Mouse (Mus musculus): ENCODE results near the gene Bend5. TPM values are rescaled to one million over a fixed set of nuclear protein-coding genes. Genes with fewer than 3 reads are reported as not detected.

The Bend5 gene
- polyA plus RNA-seq, 1 experiment from 2014 or later = 65.8 TPM

DNA sequence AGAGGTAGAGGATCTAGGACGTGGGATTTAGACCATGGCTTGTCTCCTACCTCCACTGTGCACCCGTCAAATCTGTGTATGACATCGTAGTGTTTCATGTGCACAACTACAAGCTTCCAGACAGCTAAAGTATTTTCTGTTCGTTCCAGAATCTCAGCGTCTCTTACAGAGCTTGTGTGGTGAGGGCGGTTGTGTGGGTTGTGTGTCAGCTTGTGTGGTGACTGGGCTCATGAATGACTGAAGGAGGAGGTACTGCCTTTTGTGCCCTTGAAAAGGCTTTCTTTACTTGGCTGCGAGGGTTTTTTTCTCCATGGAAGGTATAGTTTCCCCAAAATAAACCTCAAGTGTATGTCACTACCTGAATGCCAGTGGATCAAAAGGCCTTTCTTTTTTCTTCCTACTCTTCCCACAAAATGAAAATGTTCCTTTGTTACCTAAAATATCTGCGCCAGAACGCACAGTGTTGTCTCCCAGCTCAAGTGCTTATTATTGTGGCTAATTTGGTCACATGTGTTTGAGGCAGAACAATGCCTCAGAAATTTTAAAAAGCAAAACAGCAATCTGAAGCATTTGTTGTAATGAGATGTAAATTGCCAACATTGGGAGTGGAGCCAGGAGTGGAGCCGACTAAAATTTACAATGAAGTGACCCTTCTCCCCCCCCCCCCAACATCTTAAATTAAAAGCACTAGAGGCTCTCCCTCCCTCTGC lies 29.3 kb downstream of the Bend5 start:
- WGBS = 50% methylated on average over 10 of the region's 10 CpGs
- H3K4me1 ChIP-seq = peaks cover 37% of the 10 kb centered on the region
- no peak overlapping the region for H3K4me3 ChIP-seq
- no peak overlapping the region for H3K4me2 ChIP-seq (replicated peaks)
- H3K9ac ChIP-seq = no peak overlapping the region
- peaks cover 16% of the 10 kb centered on the region; the same call in 1 of the 2 replicates for H3K36me3 ChIP-seq
- no peaks in the 10 kb centered on the region for H3K27me3 ChIP-seq (replicated peaks)
- no peaks in the 10 kb centered on the region for H3K9me3 ChIP-seq
- H3K27ac ChIP-seq = peak overlapping the region; percentile 53; the same call in 1 of the 2 replicates
- peak; percentile 72 for ATAC-seq (ENCODE audit: low FRiP score, low read depth)

- Histone ChIP-seq H3K9me3 (no peaks in the 10 kb centered on the region), H3K36me3 (peaks cover 23% of the 10 kb centered on the region; the same call in 1 of the 2 replicates), H3K4me3 (no peak overlapping the region), H3K27me3 (replicated peaks) (no peaks in the 10 kb centered on the region), H3K4me1 (peaks cover 37% of the 10 kb centered on the region), H3K4me2 (replicated peaks) (no peak overlapping the region), H3K27ac (peak overlapping the region; percentile 12; the same call in 1 of the 2 replicates), H3K9ac (no peak overlapping the region)
- ATAC-seq (ENCODE audit: low FRiP score, low read depth) = peak; percentile 86
- WGBS = 28% methylated on average over 1 of the region's 1 CpGs
Observed at GRCm38 (mm10) chr4:111444616-111445160, 29.9 kb downstream of the Bend5 start.

- no peak for ATAC-seq (ENCODE audit: low FRiP score, low read depth)
- Histone ChIP-seq H3K9ac (no peak overlapping the region), H3K4me1 (peaks cover 21% of the 10 kb centered on the region), H3K4me3 (no peak overlapping the region), H3K27ac (no peak overlapping the region), H3K9me3 (no peaks in the 10 kb centered on the region), H3K4me2 (replicated peaks) (no peak overlapping the region), H3K27me3 (replicated peaks) (no peaks in the 10 kb centered on the region), H3K36me3 (peaks cover 33% of the 10 kb centered on the region; the same call in 1 of the 2 replicates)
- WGBS = 85% methylated on average over 3 of the region's 3 CpGs
Observed at GRCm38 (mm10) chr4:111447918-111448317, 33.1 kb downstream of the Bend5 start.

GRCm38 (mm10) chr4:111448586-111448985 lies 33.8 kb downstream of the Bend5 start:
- H3K4me3 ChIP-seq = no peak overlapping the region
- no peak for ATAC-seq (ENCODE audit: low FRiP score, low read depth)
- WGBS = 95% methylated on average over 4 of the region's 4 CpGs

DNA sequence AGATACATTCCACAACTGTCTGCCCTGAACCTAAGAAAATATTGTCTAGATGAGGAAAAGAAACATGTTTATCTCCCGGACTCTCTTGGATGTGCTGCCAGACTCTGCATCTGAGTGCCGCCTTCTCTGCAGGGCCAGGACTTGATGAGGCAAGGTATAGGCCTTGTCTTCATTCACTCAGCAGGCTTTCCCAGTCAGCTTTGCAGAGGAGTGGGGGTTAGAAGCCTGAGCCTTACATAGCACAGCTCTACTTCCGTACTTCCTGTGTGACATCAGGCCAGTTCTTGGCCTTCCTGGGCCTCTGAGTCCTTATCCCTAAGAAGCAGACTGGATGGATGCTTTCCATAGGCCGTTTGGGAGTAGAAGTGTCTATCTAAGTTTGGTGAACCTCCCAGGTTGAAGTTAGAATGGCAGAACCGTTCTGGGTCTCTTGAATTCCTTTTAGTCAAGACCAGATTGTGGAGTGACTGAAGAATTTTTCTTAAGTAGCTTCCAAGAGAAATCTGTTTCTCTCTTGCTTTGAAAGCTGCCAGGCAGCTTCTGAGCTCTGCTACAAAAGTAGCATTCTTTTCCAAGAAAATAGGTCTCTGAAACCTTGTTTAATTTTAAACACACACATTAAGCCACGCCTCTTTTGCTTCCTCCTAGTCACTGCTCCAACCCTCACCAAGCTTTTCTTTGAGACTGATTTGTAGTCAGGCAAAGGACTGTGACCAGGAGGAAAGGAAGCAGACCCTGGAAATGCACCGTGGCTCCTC lies 34.8 kb downstream of the Bend5 start:
- Histone ChIP-seq H3K9ac (no peak overlapping the region), H3K36me3 (peaks cover 47% of the 10 kb centered on the region), H3K9me3 (no peaks in the 10 kb centered on the region), H3K4me2 (replicated peaks) (no peak overlapping the region), H3K27ac (no peak overlapping the region), H3K4me1 (peaks cover 5% of the 10 kb centered on the region), H3K27me3 (replicated peaks) (no peaks in the 10 kb centered on the region), H3K4me3 (no peak overlapping the region)
- WGBS = 80% methylated on average over 7 of the region's 7 CpGs
- ATAC-seq (ENCODE audit: low FRiP score, low read depth) = no peak

More at GRCm38 (mm10) chr4:111448586-111448985, 33.8 kb downstream of the Bend5 start:
- Histone ChIP-seq H3K9me3 (no peaks in the 10 kb centered on the region), H3K27me3 (replicated peaks) (no peaks in the 10 kb centered on the region), H3K27ac (no peak overlapping the region), H3K36me3 (peaks cover 36% of the 10 kb centered on the region), H3K4me1 (peaks cover 15% of the 10 kb centered on the region), H3K4me2 (replicated peaks) (no peak overlapping the region), H3K9ac (no peak overlapping the region)

DNA sequence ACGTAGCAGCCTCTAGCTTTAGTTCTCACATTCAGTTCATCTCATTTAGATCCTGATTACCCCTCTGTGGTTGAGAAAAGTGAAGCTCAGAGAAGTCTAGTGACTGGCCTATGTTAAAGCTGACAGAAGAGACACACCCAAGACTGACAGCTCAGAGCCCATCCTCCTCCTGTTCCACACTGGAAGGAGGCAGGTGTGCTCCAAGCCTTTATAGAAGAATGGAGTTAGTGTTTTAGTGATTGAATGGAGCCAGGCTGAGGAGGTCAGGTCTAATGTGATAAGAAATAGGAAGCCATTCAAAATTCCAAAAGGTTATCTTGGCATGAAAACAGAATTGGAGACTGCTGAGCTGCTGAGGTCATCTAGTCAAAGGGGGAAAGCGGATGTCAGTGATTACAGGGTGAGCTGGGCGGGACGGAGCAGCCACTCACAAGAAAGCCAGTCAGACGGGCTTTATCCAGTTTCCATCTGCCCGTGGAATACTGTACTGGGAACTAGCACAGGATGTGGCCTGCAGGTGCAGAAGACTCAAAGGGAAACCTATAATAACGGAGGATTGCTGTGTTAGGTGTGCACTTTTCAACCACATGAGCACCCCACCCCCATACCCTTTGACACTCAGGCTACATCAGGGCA lies 36.6 kb downstream of the Bend5 start:
- H3K27me3 ChIP-seq (replicated peaks) = no peaks in the 10 kb centered on the region
- no peak overlapping the region for H3K9ac ChIP-seq
- no peak overlapping the region for H3K4me3 ChIP-seq
- H3K9me3 ChIP-seq = no peaks in the 10 kb centered on the region
- WGBS = 85% methylated on average over 7 of the region's 7 CpGs
- H3K27ac ChIP-seq = no peak overlapping the region
- no peak for ATAC-seq (ENCODE audit: low FRiP score, low read depth)
- no peaks in the 10 kb centered on the region for H3K4me1 ChIP-seq
- H3K4me2 ChIP-seq (replicated peaks) = no peak overlapping the region
- H3K36me3 ChIP-seq = peaks cover 55% of the 10 kb centered on the region

DNA sequence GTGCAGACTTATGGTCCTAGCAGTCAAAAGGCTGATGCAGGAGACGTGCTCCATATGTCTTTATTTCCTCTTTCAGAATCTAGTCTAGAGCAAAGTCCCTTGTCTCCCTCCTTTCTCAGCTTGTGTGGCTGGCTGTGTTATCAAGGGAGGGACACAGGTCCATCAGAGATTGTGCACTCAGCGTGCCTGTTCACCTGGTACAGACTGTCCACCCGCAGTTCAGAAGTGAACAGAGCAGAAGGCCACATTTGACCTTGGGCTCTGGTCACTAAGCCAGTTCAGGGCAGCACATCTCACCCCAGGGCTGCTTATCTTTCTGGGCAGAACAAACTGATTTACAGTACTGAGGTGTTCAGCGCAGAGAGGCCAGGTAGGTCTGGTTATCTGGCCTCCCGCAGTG lies 37.4 kb downstream of the Bend5 start:
- Histone ChIP-seq H3K4me1 (peaks cover 5% of the 10 kb centered on the region; the same call in 1 of the 2 replicates), H3K9ac (no peak overlapping the region), H3K4me3 (no peak overlapping the region), H3K4me2 (replicated peaks) (no peak overlapping the region), H3K27me3 (replicated peaks) (no peaks in the 10 kb centered on the region), H3K9me3 (no peaks in the 10 kb centered on the region), H3K36me3 (peaks cover 54% of the 10 kb centered on the region), H3K27ac (no peak overlapping the region)
- ATAC-seq (ENCODE audit: low FRiP score, low read depth) = no peak
- 93% methylated on average over 5 of the region's 5 CpGs for WGBS

DNA sequence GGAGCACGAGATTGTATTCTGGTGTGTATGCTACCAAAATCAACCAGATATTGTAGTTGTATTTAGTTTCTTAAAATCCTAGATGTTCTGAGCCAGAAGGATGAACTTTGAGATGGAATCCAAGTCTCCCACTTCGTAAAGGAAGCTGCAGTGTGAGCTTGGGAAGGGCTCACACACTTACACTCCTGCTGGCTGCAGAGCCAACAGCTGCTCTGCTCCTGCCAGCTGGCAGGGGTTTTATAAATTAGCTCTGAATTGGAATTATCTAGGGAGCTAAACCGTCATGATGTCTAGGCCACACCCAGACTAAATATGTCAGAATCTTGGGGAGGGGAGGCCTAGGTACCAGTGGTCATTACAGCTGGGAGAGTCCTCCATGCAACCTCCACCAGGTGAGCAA lies 38.5 kb downstream of the Bend5 start:
- H3K9me3 ChIP-seq = no peaks in the 10 kb centered on the region
- peaks cover 6% of the 10 kb centered on the region; the same call in 1 of the 2 replicates for H3K4me1 ChIP-seq
- no peak overlapping the region for H3K27ac ChIP-seq
- no peak for ATAC-seq (ENCODE audit: low FRiP score, low read depth)
- no peak overlapping the region for H3K4me3 ChIP-seq
- H3K9ac ChIP-seq = no peak overlapping the region
- no peaks in the 10 kb centered on the region for H3K27me3 ChIP-seq (replicated peaks)
- peaks cover 54% of the 10 kb centered on the region for H3K36me3 ChIP-seq
- 67% methylated on average over 3 of the region's 3 CpGs for WGBS
- no peak overlapping the region for H3K4me2 ChIP-seq (replicated peaks)

DNA sequence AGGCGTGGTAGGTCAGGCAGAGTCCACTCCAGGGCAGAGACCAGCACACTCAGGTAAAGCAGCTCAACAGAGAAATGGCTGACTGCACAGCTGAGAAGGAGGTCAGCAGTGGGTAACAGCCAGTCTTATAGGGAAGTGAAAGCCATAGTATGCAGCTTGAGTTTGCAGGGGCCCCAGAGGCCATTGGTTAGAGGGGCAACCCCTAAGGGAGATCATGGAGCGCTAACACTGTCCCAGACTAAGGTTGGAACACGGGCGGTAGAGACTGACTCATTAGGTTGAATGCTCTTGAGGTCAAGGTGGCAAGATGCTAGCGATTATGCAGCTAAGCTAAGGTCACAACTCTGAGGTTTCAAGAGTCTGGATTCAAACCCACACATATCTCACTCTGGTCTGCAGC lies 40.8 kb downstream of the Bend5 start:
- H3K9ac ChIP-seq = no peak overlapping the region
- peaks cover 48% of the 10 kb centered on the region for H3K36me3 ChIP-seq
- H3K9me3 ChIP-seq = no peaks in the 10 kb centered on the region
- ATAC-seq (ENCODE audit: low FRiP score, low read depth) = no peak
- H3K4me3 ChIP-seq = no peak overlapping the region
- H3K27ac ChIP-seq = no peak overlapping the region
- WGBS = 89% methylated on average over 5 of the region's 5 CpGs
- H3K4me1 ChIP-seq = peaks cover 6% of the 10 kb centered on the region; the same call in 1 of the 2 replicates
- no peaks in the 10 kb centered on the region for H3K27me3 ChIP-seq (replicated peaks)
- no peak overlapping the region for H3K4me2 ChIP-seq (replicated peaks)

DNA sequence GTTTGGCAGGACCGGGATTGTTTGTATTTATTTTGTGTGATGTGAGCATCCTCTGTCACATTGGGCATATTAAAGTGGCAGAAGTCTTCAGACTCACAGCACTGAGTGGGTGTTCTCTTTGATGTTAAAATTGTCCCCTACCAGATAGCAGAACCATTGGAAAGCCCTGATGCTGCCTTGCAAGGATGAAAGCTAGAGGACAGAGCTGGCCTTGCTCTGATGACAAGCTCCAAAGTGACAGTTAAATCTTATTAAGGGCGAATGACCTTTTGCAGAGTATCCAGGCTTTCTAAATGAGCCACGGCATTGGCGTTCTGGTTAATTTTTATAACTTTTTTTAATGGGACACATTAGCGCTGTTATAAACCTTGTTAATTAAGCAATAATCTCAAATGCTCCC lies 42.8 kb downstream of the Bend5 start:
- no peak for ATAC-seq (ENCODE audit: low FRiP score, low read depth)
- WGBS = 74% methylated on average over 5 of the region's 5 CpGs

GRCm38 (mm10) chr4:111467293-111467773 lies 52.5 kb downstream of the Bend5 start:
- Histone ChIP-seq H3K4me3 (no peak overlapping the region), H3K4me2 (replicated peaks) (no peak overlapping the region), H3K9ac (no peak overlapping the region), H3K27me3 (replicated peaks) (no peaks in the 10 kb centered on the region), H3K9me3 (no peaks in the 10 kb centered on the region), H3K36me3 (no peaks in the 10 kb centered on the region), H3K27ac (no peak overlapping the region), H3K4me1 (0 out of 2 replicates have a peak, but pooled peaks cover 6% of the 10 kb centered on the region)
- 83% methylated on average over 2 of the region's 2 CpGs for WGBS
- ATAC-seq (ENCODE audit: low FRiP score, low read depth) = no peak

More for the DNA sequence above, 42.8 kb downstream of the Bend5 start:
- Histone ChIP-seq H3K4me1 (peaks cover 6% of the 10 kb centered on the region; the same call in 1 of the 2 replicates), H3K9me3 (no peaks in the 10 kb centered on the region), H3K27me3 (replicated peaks) (no peaks in the 10 kb centered on the region), H3K4me2 (replicated peaks) (no peak overlapping the region), H3K9ac (no peak overlapping the region), H3K36me3 (peaks cover 38% of the 10 kb centered on the region), H3K4me3 (no peak overlapping the region), H3K27ac (no peak overlapping the region)

GRCm38 (mm10) chr4:111467796-111468195 lies 53.0 kb downstream of the Bend5 start:
- no peaks in the 10 kb centered on the region for H3K9me3 ChIP-seq
- 79% methylated on average over 4 of the region's 4 CpGs for WGBS
- H3K4me1 ChIP-seq = 0 out of 2 replicates have a peak, but pooled peaks cover 6% of the 10 kb centered on the region
- H3K4me3 ChIP-seq = no peak overlapping the region
- H3K36me3 ChIP-seq = no peaks in the 10 kb centered on the region
- H3K27me3 ChIP-seq (replicated peaks) = no peaks in the 10 kb centered on the region
- H3K4me2 ChIP-seq (replicated peaks) = no peak overlapping the region
- H3K27ac ChIP-seq = no peak overlapping the region
- no peak overlapping the region for H3K9ac ChIP-seq
- ATAC-seq (ENCODE audit: low FRiP score, low read depth) = no peak

Measured in neural tube, embryonic 12.5 days (tissue).